Mouse (Mus musculus): ENCODE measurements around the gene Ebf1.

- TF ChIP-seq CTCF (IDR thresholded peaks at IDR 0.05; ENCODE audit: extremely low read depth, insufficient read depth, insufficient read length, insufficient replicate concordance) (no peak), POLR2A (IDR thresholded peaks at IDR 0.05; ENCODE audit: low read depth, low read length) (no peak)
These were observed 44.3 kb upstream of the Ebf1 start for GRCm38 (mm10) chr11:44572781-44573180.
